Mouse (Mus musculus) E14TG2a.4 (cell line): ENCODE data around the gene Igflr1.

ENCODE experiments used
- CTCF ChIP-seq: conservative IDR thresholded peaks from 2 replicates; pipeline ENCODE4 v1.5.1; 2014; ENCODE audit warnings: low read length
- NANOG ChIP-seq: IDR thresholded peaks from 2 replicates; pipeline ENCODE4 v1.6.1; 2014; ENCODE audit warnings: borderline replicate concordance, low read length, mixed read lengths

- TF ChIP-seq CTCF (no peak), NANOG (no peak)
These were observed 31.6 kb downstream of the Igflr1 start for GRCm38 (mm10) chr7:30596811-30597210.
